Mouse (Mus musculus) limb, embryonic 10.5 days (tissue): Measurements from ENCODE around the gene Sell. TPM values are rescaled to one million over a fixed set of nuclear protein-coding genes. Genes with fewer than 3 reads are reported as not detected.

Experiments
- DNase-seq: peaks from one replicate; pipeline ENCODE4 v3.0.0-alpha.2; 2017; ENCODE audit warnings: low spot score
- H3K27ac ChIP-seq: fragments of 300-500 bp; sonication (generic); 2 replicates; pipeline ENCODE4 v1.5.1; 2016; ENCODE audit warnings: mild to moderate bottlenecking
- H3K27me3 ChIP-seq: fragments of 300-500 bp; sonication (generic); 2 replicates; pipeline ENCODE4 v1.6.1; 2016; ENCODE audit warnings: low read depth, mild to moderate bottlenecking; ENCODE audit not compliant: poor library complexity, severe bottlenecking
- H3K36me3 ChIP-seq: fragments of 300-500 bp; sonication (generic); 2 replicates; pipeline ENCODE4 v1.6.1; 2016; ENCODE audit warnings: mild to moderate bottlenecking, moderate library complexity
- H3K4me1 ChIP-seq: fragments of 300-500 bp; sonication (generic); 2 replicates; pipeline ENCODE4 v1.6.1; 2016
- H3K4me3 ChIP-seq: fragments of 300-500 bp; sonication (generic); 2 replicates; pipeline ENCODE4 v1.5.1; 2016; ENCODE audit warnings: mild to moderate bottlenecking, moderate library complexity
- H3K9me3 ChIP-seq: fragments of 300-500 bp; sonication (generic); replicated peaks from 2 replicates; pipeline ENCODE4 v1.6.1; 2016; ENCODE audit warnings: mild to moderate bottlenecking
- WGBS: fragments of 180-500 bp; shearing (Covaris S2); methylation state at CpG from one replicate; pipeline ENCODE4 v1.1.7; 2016; 5-methylcytosine and 5-hydroxymethylcytosine counted together
- polyA plus RNA-seq: library from polyadenylated mRNA; unstranded; fragments of >200 nt; fragmentation: Nextera tagmentation; extraction: Ambion mirVana; gene quantifications from 2 replicates; pipeline ENCODE4 v1.2.1, GENCODE M21; 2016

Gene Sell
- polyA plus RNA-seq, 1 experiment from 2014 or later = not detected

- DNase-seq = no peak
- H3K27ac ChIP-seq = no peak overlapping the region
- no peaks in the 10 kb centered on the region for H3K27me3 ChIP-seq
- no peaks in the 10 kb centered on the region for H3K36me3 ChIP-seq
- H3K4me1 ChIP-seq = no peaks in the 10 kb centered on the region
- no peaks in the 10 kb centered on the region for H3K9me3 ChIP-seq
- H3K4me3 ChIP-seq = no peak overlapping the region
- WGBS = 93% methylated on average over 4 of the region's 4 CpGs
Measured at GRCm38 (mm10) chr1:164060071-164060470, 1.7 kb upstream of the Sell start.

DNA sequence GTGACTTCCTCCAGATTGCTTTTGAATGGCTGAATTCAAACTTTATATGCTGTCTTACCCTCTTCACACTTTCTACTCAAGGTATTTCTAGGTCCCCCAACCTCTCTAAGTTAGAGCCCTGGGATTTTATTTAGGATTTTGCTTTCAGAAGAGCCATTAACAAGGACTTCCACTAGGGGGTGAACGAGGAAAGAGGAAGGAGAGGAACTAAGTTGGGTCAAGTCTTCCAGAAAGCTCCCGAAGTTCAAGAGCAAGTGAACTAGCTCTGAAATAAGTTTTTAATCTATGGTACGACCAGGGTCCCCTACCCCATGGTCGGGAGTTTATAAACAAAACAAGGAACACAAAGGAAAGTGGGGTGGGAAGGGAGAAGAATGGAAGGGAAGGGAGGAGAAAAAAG lies 504 bp upstream of the Sell start:
- DNase-seq = no peak
- H3K9me3 ChIP-seq = no peaks in the 10 kb centered on the region
- no peaks in the 10 kb centered on the region for H3K27me3 ChIP-seq
- H3K27ac ChIP-seq = no peak overlapping the region
- H3K4me1 ChIP-seq = no peaks in the 10 kb centered on the region
- no peaks in the 10 kb centered on the region for H3K36me3 ChIP-seq
- H3K4me3 ChIP-seq = no peak overlapping the region
- WGBS = 43% methylated on average over 4 of the region's 4 CpGs

GRCm38 (mm10) chr1:164062856-164063255 lies 1.1 kb downstream of the Sell start:
- H3K4me1 ChIP-seq = no peaks in the 10 kb centered on the region
- WGBS = 79% methylated on average over 2 of the region's 2 CpGs
- H3K9me3 ChIP-seq = no peaks in the 10 kb centered on the region
- no peak overlapping the region for H3K27ac ChIP-seq
- no peak overlapping the region for H3K4me3 ChIP-seq
- no peaks in the 10 kb centered on the region for H3K27me3 ChIP-seq
- no peaks in the 10 kb centered on the region for H3K36me3 ChIP-seq
- no peak for DNase-seq

DNA sequence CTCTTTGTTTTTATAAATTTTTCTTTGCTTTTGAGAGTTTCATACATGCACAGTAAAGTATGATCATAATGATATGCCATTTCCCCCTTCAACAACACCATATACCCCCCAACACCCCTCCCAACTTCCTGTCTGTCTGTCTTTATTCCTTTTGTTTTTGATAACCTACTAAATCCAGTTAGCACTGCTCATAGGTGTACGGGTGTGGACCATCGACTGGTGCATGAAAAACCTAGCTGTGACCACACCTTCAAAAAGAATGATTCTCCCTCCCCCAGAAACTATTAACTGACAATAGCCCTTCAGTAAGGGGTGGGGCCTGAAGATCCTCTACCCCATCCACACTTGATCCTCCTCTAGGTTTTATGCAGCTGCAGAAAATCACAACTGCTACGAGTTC lies 2.0 kb downstream of the Sell start:
- no peak overlapping the region for H3K27ac ChIP-seq

GRCm38 (mm10) chr1:164069261-164069660 lies 7.5 kb downstream of the Sell start:
- Histone ChIP-seq H3K27ac (no peak overlapping the region), H3K36me3 (no peaks in the 10 kb centered on the region), H3K27me3 (no peaks in the 10 kb centered on the region), H3K9me3 (no peaks in the 10 kb centered on the region), H3K4me1 (no peaks in the 10 kb centered on the region), H3K4me3 (no peak overlapping the region)
- no peak for DNase-seq

More for the DNA sequence above, 2.0 kb downstream of the Sell start:
- Histone ChIP-seq H3K36me3 (no peaks in the 10 kb centered on the region), H3K9me3 (no peaks in the 10 kb centered on the region), H3K4me1 (no peaks in the 10 kb centered on the region), H3K27me3 (no peaks in the 10 kb centered on the region), H3K4me3 (no peak overlapping the region)
- WGBS = 62% methylated on average over 3 of the region's 3 CpGs
- no peak for DNase-seq

DNA sequence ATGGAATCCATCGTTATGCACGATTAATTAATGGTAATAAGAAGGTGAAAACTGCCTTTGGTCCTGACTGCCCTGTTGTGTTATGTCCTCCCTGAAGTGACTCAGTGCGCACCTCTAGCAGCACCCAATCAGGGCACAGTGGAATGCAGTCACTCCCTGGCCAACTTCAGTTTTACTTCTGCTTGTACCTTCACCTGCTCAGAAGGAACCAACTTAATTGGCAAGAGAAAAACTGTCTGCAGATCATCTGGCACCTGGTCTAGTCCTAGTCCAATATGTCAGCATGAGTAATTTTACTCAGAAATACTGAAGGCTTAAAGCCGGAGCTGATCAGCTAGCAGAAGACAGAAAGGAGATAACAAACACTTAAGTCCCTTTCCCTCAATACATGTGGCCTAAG lies 8.7 kb downstream of the Sell start:
- Histone ChIP-seq H3K4me1 (no peaks in the 10 kb centered on the region), H3K4me3 (no peak overlapping the region), H3K9me3 (no peaks in the 10 kb centered on the region), H3K36me3 (no peaks in the 10 kb centered on the region), H3K27me3 (no peaks in the 10 kb centered on the region), H3K27ac (no peak overlapping the region)
- no peak for DNase-seq
- 90% methylated on average over 4 of the region's 4 CpGs for WGBS

- no peak overlapping the region for H3K27ac ChIP-seq
- H3K4me1 ChIP-seq = no peaks in the 10 kb centered on the region
- no peak overlapping the region for H3K4me3 ChIP-seq
- no peaks in the 10 kb centered on the region for H3K27me3 ChIP-seq
- no peak for DNase-seq
- no peaks in the 10 kb centered on the region for H3K36me3 ChIP-seq
- WGBS = 85% methylated on average over 7 of the region's 7 CpGs
- no peaks in the 10 kb centered on the region for H3K9me3 ChIP-seq
Measured at GRCm38 (mm10) chr1:164071111-164071510, 9.3 kb downstream of the Sell start.

DNA sequence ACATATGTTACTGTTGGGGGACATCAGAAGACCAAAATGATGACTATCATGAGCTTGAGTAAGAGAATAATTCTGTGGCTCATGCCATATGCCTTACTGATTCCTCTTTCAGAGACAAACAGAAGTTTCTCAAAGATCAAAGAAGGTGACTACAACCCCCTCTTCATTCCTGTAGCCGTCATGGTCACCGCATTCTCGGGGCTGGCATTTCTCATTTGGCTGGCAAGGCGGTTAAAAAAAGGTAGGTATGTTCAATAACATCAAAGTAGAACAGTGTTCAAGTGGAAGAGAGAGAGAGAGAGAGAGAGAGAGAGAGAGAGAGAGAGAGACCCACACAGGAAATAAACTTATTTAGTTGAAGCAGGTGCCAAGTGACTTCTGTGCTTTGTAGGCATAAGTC lies 10.2 kb downstream of the Sell start:
- Histone ChIP-seq H3K4me3 (no peak overlapping the region), H3K27ac (no peak overlapping the region), H3K27me3 (no peaks in the 10 kb centered on the region), H3K9me3 (no peaks in the 10 kb centered on the region), H3K4me1 (no peaks in the 10 kb centered on the region), H3K36me3 (no peaks in the 10 kb centered on the region)
- no peak for DNase-seq
- 91% methylated on average over 4 of the region's 4 CpGs for WGBS

- WGBS = 90% methylated on average over 9 of the region's 9 CpGs
- H3K4me1 ChIP-seq = no peaks in the 10 kb centered on the region
- no peak for DNase-seq
- H3K27me3 ChIP-seq = no peaks in the 10 kb centered on the region
- no peaks in the 10 kb centered on the region for H3K9me3 ChIP-seq
- H3K36me3 ChIP-seq = no peaks in the 10 kb centered on the region
- no peak overlapping the region for H3K27ac ChIP-seq
- no peak overlapping the region for H3K4me3 ChIP-seq
Measured at GRCm38 (mm10) chr1:164073091-164073490, 11.3 kb downstream of the Sell start.

- 85% methylated on average over 7 of the region's 7 CpGs for WGBS
- no peaks in the 10 kb centered on the region for H3K36me3 ChIP-seq
- no peak for DNase-seq
- no peaks in the 10 kb centered on the region for H3K27me3 ChIP-seq
- H3K27ac ChIP-seq = no peak overlapping the region
- H3K4me1 ChIP-seq = no peaks in the 10 kb centered on the region
- H3K9me3 ChIP-seq = no peaks in the 10 kb centered on the region
- no peak overlapping the region for H3K4me3 ChIP-seq
Measured at GRCm38 (mm10) chr1:164073803-164074202, 12.0 kb downstream of the Sell start.

DNA sequence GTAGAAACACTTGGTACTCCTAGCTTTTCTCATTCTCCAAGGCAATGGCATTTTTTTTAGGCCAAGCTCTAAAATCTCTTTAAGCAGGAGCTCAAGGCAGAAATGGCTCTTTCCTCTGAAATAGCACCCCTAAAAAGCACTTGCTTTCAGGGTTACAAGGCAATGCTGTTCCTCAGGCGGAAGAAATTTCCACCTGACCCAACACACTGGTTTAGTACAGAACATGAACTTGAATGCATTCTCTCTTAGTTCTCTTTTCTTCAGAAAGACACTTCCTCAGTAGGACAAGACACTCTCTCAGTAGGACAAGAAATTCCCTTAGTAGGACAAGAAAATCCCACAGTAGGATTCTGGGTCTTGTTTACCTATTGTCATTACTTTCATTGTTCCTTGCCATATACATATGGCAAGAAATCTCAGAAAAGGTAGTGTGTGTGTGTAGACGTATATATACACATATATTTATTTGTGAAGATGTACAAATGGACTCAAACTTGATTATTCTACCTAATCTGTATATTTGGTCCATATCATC lies 12.9 kb downstream of the Sell start:
- Histone ChIP-seq H3K27ac (no peak overlapping the region), H3K4me1 (no peaks in the 10 kb centered on the region), H3K36me3 (no peaks in the 10 kb centered on the region), H3K4me3 (no peak overlapping the region), H3K9me3 (no peaks in the 10 kb centered on the region), H3K27me3 (no peaks in the 10 kb centered on the region)
- 92% methylated on average over 2 of the region's 2 CpGs for WGBS
- DNase-seq = no peak

DNA sequence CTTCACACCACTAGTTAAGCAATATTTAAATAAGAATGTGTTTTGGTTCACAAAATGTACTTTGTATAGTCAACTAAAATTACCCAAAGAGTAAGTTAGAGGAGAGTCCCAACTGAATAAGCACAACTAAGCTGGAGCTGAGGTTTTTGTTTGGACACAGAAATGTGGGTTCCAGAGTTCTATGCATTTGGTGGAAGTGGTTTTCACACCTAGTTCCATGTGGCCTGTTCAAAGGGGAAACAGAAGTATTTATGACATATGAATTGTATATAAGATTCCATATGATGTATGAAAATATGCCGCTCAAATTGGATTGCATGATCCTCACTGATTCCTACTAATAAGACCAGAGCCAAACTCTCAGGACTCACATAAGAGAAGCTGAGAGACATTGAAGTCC lies 13.6 kb downstream of the Sell start:
- H3K27ac ChIP-seq = no peak overlapping the region
- no peaks in the 10 kb centered on the region for H3K4me1 ChIP-seq
- WGBS = 91% methylated on average over 1 of the region's 1 CpGs
- H3K36me3 ChIP-seq = no peaks in the 10 kb centered on the region
- no peak for DNase-seq
- no peaks in the 10 kb centered on the region for H3K27me3 ChIP-seq
- H3K4me3 ChIP-seq = no peak overlapping the region
- no peaks in the 10 kb centered on the region for H3K9me3 ChIP-seq

- Histone ChIP-seq H3K36me3 (no peaks in the 10 kb centered on the region), H3K27me3 (no peaks in the 10 kb centered on the region), H3K4me3 (no peak overlapping the region), H3K9me3 (no peaks in the 10 kb centered on the region), H3K4me1 (no peaks in the 10 kb centered on the region), H3K27ac (no peak overlapping the region)
- no peak for DNase-seq
- WGBS = 66% methylated on average over 1 of the region's 1 CpGs
Measured at GRCm38 (mm10) chr1:164076441-164076840, 14.7 kb downstream of the Sell start.

DNA sequence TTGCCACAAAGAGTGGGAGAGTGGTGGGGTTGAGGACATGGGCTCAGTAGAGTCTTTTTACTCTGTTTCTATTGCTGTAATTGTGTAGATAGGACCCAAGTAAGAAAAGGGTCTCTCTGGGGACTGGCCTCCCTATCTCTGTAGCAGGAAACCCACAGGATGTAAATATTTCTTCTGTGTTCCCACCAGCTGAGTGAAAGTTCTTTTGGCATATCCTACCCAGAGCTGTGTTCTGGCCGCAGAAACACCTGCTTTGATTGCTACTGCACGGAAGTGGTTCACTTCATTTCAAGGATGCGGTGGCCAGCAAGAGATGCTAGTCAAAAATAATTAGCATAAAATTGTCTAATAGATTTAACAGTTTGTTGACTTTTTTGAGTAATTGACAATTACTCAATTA lies 15.2 kb downstream of the Sell start:
- no peak for DNase-seq
- WGBS = 96% methylated on average over 3 of the region's 3 CpGs
- Histone ChIP-seq H3K9me3 (no peaks in the 10 kb centered on the region), H3K27ac (no peak overlapping the region), H3K4me1 (no peaks in the 10 kb centered on the region), H3K4me3 (no peak overlapping the region), H3K27me3 (no peaks in the 10 kb centered on the region), H3K36me3 (no peaks in the 10 kb centered on the region)
